Mouse (Mus musculus): ENCODE results near the gene Stub1.

DNA sequence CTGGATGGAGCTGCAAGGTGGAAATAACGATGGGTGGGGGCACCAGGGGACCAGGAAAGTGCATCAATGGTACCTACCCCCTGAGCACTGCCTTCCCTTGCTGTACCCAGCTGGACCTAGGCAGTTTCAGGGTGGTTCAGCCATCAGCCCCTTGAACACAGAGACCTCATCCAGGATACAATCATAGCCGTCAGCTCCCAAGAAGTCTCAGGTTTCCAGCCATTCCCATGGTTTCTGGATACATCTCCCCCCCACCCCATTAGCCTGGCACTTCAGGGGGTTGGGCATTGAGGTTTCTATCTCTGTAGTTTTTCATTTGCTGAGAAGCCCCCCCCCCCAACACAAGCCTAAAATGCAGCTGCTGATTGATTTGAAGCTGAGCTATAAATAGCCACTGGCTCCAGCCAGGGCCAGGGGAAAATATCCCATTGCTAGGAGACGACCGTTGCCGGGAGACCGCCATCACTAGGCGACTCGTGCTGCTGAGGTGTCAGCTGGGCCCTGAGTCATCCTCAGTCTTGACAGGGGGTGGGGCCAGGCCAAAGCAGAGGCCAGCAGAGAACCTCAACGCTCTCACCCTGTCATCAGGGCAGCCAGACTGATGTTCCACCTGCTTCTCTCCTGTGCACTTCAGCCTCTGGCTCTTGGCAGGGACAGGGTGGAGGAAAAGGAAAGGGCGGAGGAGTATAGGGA, 30.2 kb downstream of the Stub1 start:
- TF ChIP-seq HCFC1 (IDR thresholded peaks at IDR 0.05; ENCODE audit: low read depth, low read length), result no peak
- no peak for TF ChIP-seq USF2 (IDR thresholded peaks at IDR 0.05; ENCODE audit: borderline replicate concordance in 1 of 2, insufficient read depth in 1 of 2, low read depth in 1 of 2, low read length in 2 of 2)
- TF ChIP-seq CTCF (IDR thresholded peaks at IDR 0.05 in 2 of 3, conservative IDR thresholded peaks at IDR 0.05 in 1 of 3; ENCODE audit: control insufficient read depth in 1 of 3, insufficient read depth in 1 of 3, low read depth in 2 of 3, low read length in 3 of 3, poor library complexity in 1 of 3, severe bottlenecking in 1 of 3), result no peak
- no peak for TF ChIP-seq BHLHE40 (IDR thresholded peaks at IDR 0.05; ENCODE audit: borderline replicate concordance, low read depth, low read length)
- no peak for TF ChIP-seq POLR2A (IDR thresholded peaks at IDR 0.05; ENCODE audit: control insufficient read depth in 1 of 2, insufficient read depth in 1 of 2, low read depth in 1 of 2, low read length in 2 of 2, poor library complexity in 1 of 2)
- TF ChIP-seq MAX (IDR thresholded peaks at IDR 0.05; ENCODE audit: low read length), result no peak
- no peak for TF ChIP-seq TAL1 (IDR thresholded peaks at IDR 0.05; ENCODE audit: low read length)
- TF ChIP-seq MAZ (IDR thresholded peaks at IDR 0.05; ENCODE audit: low read depth, low read length), result no peak
- TF ChIP-seq SMC3 (IDR thresholded peaks at IDR 0.05; ENCODE audit: low read depth, low read length), result no peak
- TF ChIP-seq JUND (IDR thresholded peaks at IDR 0.05; ENCODE audit: low read depth, low read length), result no peak
- no peak for TF ChIP-seq NRF1 (IDR thresholded peaks at IDR 0.05; ENCODE audit: insufficient read depth, low read depth, low read length, poor library complexity, severe bottlenecking)
- TF ChIP-seq MEF2A (IDR thresholded peaks at IDR 0.05; ENCODE audit: extremely low read depth, insufficient replicate concordance, low read depth, low read length, poor library complexity, severe bottlenecking), result no peak
- TF ChIP-seq GATA1 (IDR thresholded peaks at IDR 0.05; ENCODE audit: low read depth, low read length), result no peak
- no peak for TF ChIP-seq E2F4 (IDR thresholded peaks at IDR 0.05; ENCODE audit: borderline replicate concordance, low read depth, low read length)
